19 mouse cellular contexts compared by ENCODE assay signal in the genomic region with DNA sequence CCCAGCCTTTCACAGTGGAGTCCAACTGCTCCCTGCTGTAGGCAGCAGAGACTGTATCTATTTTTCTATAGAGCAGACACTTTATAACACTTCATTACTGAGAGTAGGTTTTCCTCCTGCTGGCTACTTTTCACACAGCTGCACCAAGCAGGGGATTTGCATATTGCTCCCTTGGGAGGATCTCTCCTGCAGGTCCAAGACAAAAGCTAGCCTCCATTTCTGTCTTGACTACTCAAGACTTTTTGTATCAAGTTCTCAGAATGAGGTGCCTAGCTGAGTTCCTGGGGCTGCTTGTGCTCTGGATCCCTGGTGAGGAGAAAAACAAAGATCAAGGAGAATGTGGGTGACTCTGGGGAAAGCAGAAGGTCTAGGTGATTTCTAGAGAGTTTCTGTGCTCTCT. TPM values are rescaled to one million over a fixed set of nuclear protein-coding genes. Genes with fewer than 3 reads are reported as not detected.
A peak's percentile ranks its signal among the peaks of the same experiment; 100 is the strongest.
DNase-seq lines count a peak whose midpoint lies in the region; ATAC-seq and TF ChIP-seq lines count a peak whose summit lies in the region.
"Had no signal": no experiment of that assay in that cellular context is flagged by ENCODE, and none has a peak within 500 bp of the region (broad histone marks: within the 10 kb centered on the region; RNA-seq: fewer than 3 reads in every experiment).

No protein-coding gene starts in this region.

- H3K9ac ChIP-seq in CH12.LX (ENCODE audit: insufficient read depth, low read depth): no peak overlapping the region
- H3K9ac ChIP-seq in forebrain, postnatal 0 days: no peak overlapping the region
- H3K9ac ChIP-seq: forebrain, embryonic 13.5 days; hindbrain, embryonic 14.5 days had no signal

- peak; percentile 62; the same call in 1 of the 2 replicates for TF ChIP-seq EP300 in CH12.LX (IDR thresholded peaks at IDR 0.05; ENCODE audit: low read length)

- TF ChIP-seq RAD21 in CH12.LX (IDR thresholded peaks at IDR 0.05; ENCODE audit: low read depth, low read length): no peak

- dilution Hi-C loops in CH12.LX (cut with MboI; ENCODE audit: extremely low pct_ligation_motif_present, extremely low pct_unique_long_range_greater_than_20kb, low sequenced_read_pairs): no loop called here

- no peaks in the 10 kb centered on the region for H3K79me2 ChIP-seq in CH12.LX (replicated peaks; ENCODE audit: control insufficient read depth, extremely low read depth, insufficient read depth, poor library complexity, severe bottlenecking)

- H3K9me3 ChIP-seq in CH12.LX (replicated peaks; ENCODE audit: low read length): no peaks in the 10 kb centered on the region
- no peaks in the 10 kb centered on the region for H3K9me3 ChIP-seq in forebrain, postnatal 0 days (ENCODE audit: low read length)
- H3K9me3 ChIP-seq: embryonic facial prominence, embryonic 10.5 days; forebrain, embryonic 13.5 days; heart, embryonic 10.5 days had no signal

- peaks cover 4 to 22% of the 10 kb centered on the region in 2 experiments; a peak in 2 of 4 replicates for H3K4me1 ChIP-seq in CH12.LX (ENCODE audit: control insufficient read depth in 1 of 2, insufficient read depth in 2 of 2)
- H3K4me1 ChIP-seq in forebrain, postnatal 0 days (ENCODE audit: insufficient read depth): no peaks in the 10 kb centered on the region
- H3K4me1 ChIP-seq: embryonic facial prominence, embryonic 10.5 days; forebrain, embryonic 13.5 days; heart, embryonic 10.5 days had no signal

- TF ChIP-seq POLR2A in CH12.LX (IDR thresholded peaks at IDR 0.05; ENCODE audit: low read depth, low read length): no peak

- no peak overlapping the region for H3K27ac ChIP-seq in CH12.LX (ENCODE audit: insufficient read depth, low read depth)
- no peak overlapping the region for H3K27ac ChIP-seq in forebrain, postnatal 0 days (ENCODE audit: low read depth, low read length)
- H3K27ac ChIP-seq: embryonic facial prominence, embryonic 10.5 days; forebrain, embryonic 13.5 days; gastrocnemius, adult 2 months; heart, embryonic 10.5 days; hindbrain, embryonic 14.5 days had no signal

- no peaks in the 10 kb centered on the region for H3K27me3 ChIP-seq in CH12.LX (replicated peaks)
- H3K27me3 ChIP-seq in forebrain, postnatal 0 days (ENCODE audit: insufficient read depth, low read length): no peaks in the 10 kb centered on the region
- H3K27me3 ChIP-seq: forebrain, embryonic 13.5 days had no signal

- no peaks in the 10 kb centered on the region for H3K36me3 ChIP-seq in CH12.LX (replicated peaks in 1 of 2; ENCODE audit: control insufficient read depth in 1 of 2, insufficient read depth in 1 of 2, low read length in 1 of 2)
- no peaks in the 10 kb centered on the region for H3K36me3 ChIP-seq in forebrain, postnatal 0 days (ENCODE audit: insufficient read depth)
- H3K36me3 ChIP-seq: embryonic facial prominence, embryonic 10.5 days; heart, embryonic 10.5 days had no signal

- no peak for TF ChIP-seq CTCF in CH12.LX (conservative IDR thresholded peaks at IDR 0.05 in 1 of 2, IDR thresholded peaks at IDR 0.05 in 1 of 2; ENCODE audit: low read depth in 2 of 2, low read length in 2 of 2)
- TF ChIP-seq CTCF in forebrain, postnatal 0 days (IDR thresholded peaks at IDR 0.05; ENCODE audit: low read depth): no peak

- in situ Hi-C loops in CH12.LX (cut with MboI; ENCODE audit: low pct_ligation_motif_present, low pct_unique_long_range_greater_than_20kb, low sequenced_read_pairs): no loop called here

- no peak overlapping the region for H3K4me3 ChIP-seq in CH12.LX (replicated peaks in 1 of 3; ENCODE audit: low read depth in 2 of 3, low read length in 2 of 3, poor library complexity in 1 of 3)
- H3K4me3 ChIP-seq in forebrain, postnatal 0 days (ENCODE audit: low read depth, low read length): no peak overlapping the region
- H3K4me3 ChIP-seq: embryonic facial prominence, embryonic 10.5 days; forebrain, embryonic 13.5 days; gastrocnemius, adult 2 months; heart, embryonic 10.5 days had no signal

- ATAC-seq in forebrain, postnatal 0 days: no peak
- ATAC-seq: forebrain, embryonic 13.5 days had no signal

- no peak overlapping the region for H3K4me2 ChIP-seq in CH12.LX (ENCODE audit: insufficient read depth, low read depth, poor library complexity, severe bottlenecking)
- H3K4me2 ChIP-seq in forebrain, postnatal 0 days (ENCODE audit: low read depth): no peak overlapping the region
- H3K4me2 ChIP-seq: forebrain, embryonic 13.5 days; hindbrain, embryonic 14.5 days had no signal

- peak; percentile 21 for DNase-seq in lung, postnatal 36 days
- no peak for DNase-seq in lung, postnatal 10 days
- peak; percentile 24 for DNase-seq in A20 (ENCODE audit: low read depth, low spot score)
- DNase-seq in CH12.LX (ENCODE audit: extremely low read depth): peak; percentile 83
- DNase-seq in spleen, postnatal 4 days (ENCODE audit: low spot score in 2 of 2): peak; percentile 56 to 76
- no peak for DNase-seq in forebrain, postnatal 0 days
- no peak for DNase-seq in right cerebral cortex, postnatal 4 days
- DNase-seq: adrenal gland, adult 8-10 months; adrenal gland, postnatal 36 days; cerebellum, adult 2 months; cerebellum, postnatal 10 days; gastrocnemius, adult 2 months; gastrocnemius, postnatal 36 days; heart, adult 11 months; heart, postnatal 10 days had no signal

TF ChIP-seq in CH12.LX, 34 proteins besides CTCF, POLR2A, EP300 and RAD21:
- TF ChIP-seq GABPA (IDR thresholded peaks at IDR 0.05; ENCODE audit: insufficient replicate concordance, low read depth, low read length) (no peak), MYC (IDR thresholded peaks at IDR 0.05; ENCODE audit: low read depth, low read length) (no peak), USF1 (IDR thresholded peaks at IDR 0.05; ENCODE audit: low read depth, low read length) (no peak), BHLHE40 (IDR thresholded peaks at IDR 0.05; ENCODE audit: low read depth, low read length) (no peak), NELFE (IDR thresholded peaks at IDR 0.05; ENCODE audit: low read depth, low read length) (no peak), ZC3H11A (IDR thresholded peaks at IDR 0.05; ENCODE audit: low read depth, low read length) (no peak), ETS1 (conservative IDR thresholded peaks at IDR 0.05; ENCODE audit: low read depth, low read length) (peak; percentile 28; the same call in 1 of the 2 replicates), TCF12 (IDR thresholded peaks at IDR 0.05; ENCODE audit: low read depth, low read length) (0 out of 2 replicates have a peak, but pooled peaks have one; percentile 17), ZNF384 (IDR thresholded peaks at IDR 0.05; ENCODE audit: low read depth, low read length) (no peak), MAX (IDR thresholded peaks at IDR 0.05; ENCODE audit: low read length) (no peak), JUN (IDR thresholded peaks at IDR 0.05; ENCODE audit: insufficient read depth, low read depth, low read length) (no peak), MAZ (IDR thresholded peaks at IDR 0.05; ENCODE audit: low read depth, low read length) (no peak), ZMIZ1 (IDR thresholded peaks at IDR 0.05; ENCODE audit: low read depth, low read length) (no peak), PAX5 (IDR thresholded peaks at IDR 0.05; ENCODE audit: low read length) (no peak), TBP (conservative IDR thresholded peaks at IDR 0.05; ENCODE audit: low read depth, low read length) (no peak)

RNA-seq across cellular contexts. Expression of gene Tacstd2, which starts 19.8 kb away (rescaled TPM):
- total RNA-seq in CH12.LX (2012; rRNA removed) (not detected in 2 replicates), CH12.LX (2014; rRNA removed) (not detected in 2 replicates)
- not detected in 2 replicates for polyA plus RNA-seq in CH12.LX (2012; ENCODE audit: insufficient read length, low read depth)
- 1.4 and 2.0 TPM in 2 replicates for total RNA-seq in forebrain, postnatal 0 days (2014; rRNA removed)
- polyA plus RNA-seq in forebrain, postnatal 0 days (2015; fragmentation: Nextera tagmentation; extraction: Ambion mirVana): 1.6 and 2.0 TPM in 2 replicates
- total RNA-seq: adrenal gland, adult 8-10 months; adrenal gland, postnatal 36 days; gastrocnemius, adult 2 months; gastrocnemius, postnatal 36 days; heart, postnatal 10 days had no signal

Comparison
In these comparisons a context has a peak if more than half of its experiments do, and no peak if none do; other contexts are left out.
1. DNase-seq: peak in lung, postnatal 36 days (single experiment), A20 (single experiment), CH12.LX (single experiment) and spleen, postnatal 4 days (2 of 2); none in lung, postnatal 10 days (single experiment), forebrain, postnatal 0 days (single experiment) and right cerebral cortex, postnatal 4 days (single experiment).